Mouse (Mus musculus) E14TG2a.4 (cell line): Measurements from ENCODE around the gene Dgcr2.

Experiments
- CTCF ChIP-seq: conservative IDR thresholded peaks from 2 replicates; pipeline ENCODE4 v1.5.1; 2014; ENCODE audit warnings: low read length
- NANOG ChIP-seq: IDR thresholded peaks from 2 replicates; pipeline ENCODE4 v1.6.1; 2014; ENCODE audit warnings: borderline replicate concordance, low read length, mixed read lengths

DNA sequence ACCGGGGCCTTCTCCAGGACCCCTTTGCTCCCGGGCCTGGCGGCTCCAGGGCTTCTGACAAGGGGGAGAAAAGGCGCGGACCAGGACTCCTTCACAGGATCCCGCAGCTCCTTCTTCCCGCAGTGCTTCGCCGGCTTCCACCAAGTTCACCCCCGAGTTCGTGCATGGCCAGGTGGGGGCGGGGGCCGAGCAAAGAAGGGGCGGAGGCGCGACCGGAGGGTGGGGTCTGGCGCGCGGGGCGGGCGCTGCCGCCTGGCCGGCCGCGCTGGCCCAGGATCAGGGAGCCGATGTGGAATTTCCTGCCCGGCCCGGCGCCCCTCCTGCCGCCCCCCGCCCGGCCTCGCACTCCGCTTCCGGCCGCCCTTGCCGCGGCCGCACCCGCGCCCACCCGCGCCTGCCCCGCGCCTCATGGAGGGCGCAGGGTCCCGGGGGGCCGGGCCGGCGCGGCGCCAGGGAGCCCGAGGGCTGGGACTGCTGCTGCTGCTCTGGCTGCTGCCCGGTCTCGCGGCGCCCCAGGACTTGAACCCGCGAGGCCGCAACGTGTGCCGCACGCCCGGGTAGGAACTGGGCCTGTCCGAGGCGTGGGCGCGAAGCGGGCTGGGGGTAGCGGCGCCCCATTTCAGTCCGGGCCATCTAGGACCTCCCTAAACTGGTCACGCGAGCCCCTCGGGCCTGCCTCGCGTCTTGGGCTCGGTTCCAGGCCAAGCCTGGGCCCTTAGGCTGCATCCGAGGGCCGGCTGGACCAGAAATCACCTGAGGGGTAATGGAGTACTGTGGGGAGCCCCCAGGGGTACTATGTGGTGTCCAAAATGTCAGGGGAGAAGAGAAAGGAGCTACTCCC is 101.2 kb downstream of the Dgcr2 start, which contains the start of gene Scarf2:
- TF ChIP-seq CTCF: no peak
- no peak for TF ChIP-seq NANOG
